Mouse (Mus musculus) left cerebral cortex, postnatal 36 days (tissue): ENCODE measurements around the gene Fancd2. TPM values are rescaled to one million over a fixed set of nuclear protein-coding genes. Genes with fewer than 3 reads are reported as not detected.
A peak's percentile ranks its signal among the peaks of the same experiment; 100 is the strongest.

ENCODE experiments used
- DNase-seq, 2 experiments: peaks; one replicate each; pipeline ENCODE4 v3.0.0; 2021 to 2022; ENCODE audit warnings: low spot score in 2 of 2, mixed read lengths in 1 of 2
- intact Hi-C: fragments of 180-260 bp; cut with DNase I; formaldehyde crosslinking; loops from one replicate; pipeline ENCODE4 v1.15.1; 2025
- total RNA-seq, 2 experiments: library from RNA; stranded (reverse); gene quantifications; 2 replicates each; pipeline ENCODE4 v1.2.3; 2021

Fancd2 gene
- total RNA-seq, 2 experiments from 2014 or later = 1.5 to 3.3 TPM

- intact Hi-C loops = loop anchor here (5.0 kb wide), 1 partner anchor 71 kb away; the partner anchor contains the start of genes Emc3 and Fancd2
- DNase-seq = no peak
Observed at GRCm38 (mm10) chr6:113602821-113603220, 71.3 kb downstream of the Fancd2 start.

GRCm38 (mm10) chr6:113603993-113604392 lies 72.5 kb downstream of the Fancd2 start:
- intact Hi-C loops = loop anchor here (5.0 kb wide), 1 partner anchor 72 kb away; the partner anchor contains the start of genes Emc3 and Fancd2
- no peak for DNase-seq

DNA sequence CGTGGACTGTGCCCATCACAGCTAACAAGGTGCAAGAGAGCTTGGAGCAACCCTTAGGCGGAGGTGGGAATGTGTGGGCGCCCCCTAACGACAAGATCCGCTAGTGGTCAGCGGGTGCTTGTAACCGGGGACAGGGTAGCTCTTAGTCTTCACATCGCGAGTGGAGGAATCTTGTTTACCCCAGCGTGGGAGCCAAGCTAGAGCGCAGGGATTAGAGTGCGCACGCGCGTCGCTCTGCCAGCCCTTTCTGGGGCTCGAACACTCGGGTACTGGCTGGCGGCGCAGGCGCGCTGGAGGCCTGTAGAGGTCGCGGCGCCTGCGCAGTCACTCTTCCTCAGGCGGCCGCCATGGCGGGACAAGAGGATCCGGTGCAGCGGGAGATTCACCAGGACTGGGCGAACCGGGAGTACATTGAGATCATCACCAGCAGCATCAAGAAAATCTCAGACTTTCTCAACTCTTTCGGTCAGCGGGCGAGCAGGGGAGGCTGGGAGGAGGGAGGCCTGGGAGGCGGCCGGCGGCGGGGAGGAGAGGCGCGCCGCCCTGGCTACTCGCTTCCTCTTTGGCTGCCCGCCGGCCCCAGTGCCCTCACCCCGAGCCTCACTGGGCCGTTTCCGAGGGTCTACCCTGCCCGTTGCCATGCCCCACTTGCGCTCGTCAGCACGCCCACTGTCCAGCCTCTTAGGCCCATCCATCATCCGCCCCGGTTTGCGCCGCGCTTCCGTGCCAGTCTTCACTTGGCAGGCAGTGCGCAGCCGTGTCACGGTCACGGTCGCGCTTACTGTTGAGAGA lies 73.1 kb downstream of the Fancd2 start, which contains the start of gene Brk1:
TSS of gene Brk1 (plus strand) at position 341 of the 792 bp plus-strand sequence.
- DNase-seq = peak; percentile 90
- intact Hi-C loops = loop anchor here (5.0 kb wide), 2 partner anchors 72 to 102 kb away; partner anchors contain the start of genes Emc3, Fancd2 and Prrt3

DNA sequence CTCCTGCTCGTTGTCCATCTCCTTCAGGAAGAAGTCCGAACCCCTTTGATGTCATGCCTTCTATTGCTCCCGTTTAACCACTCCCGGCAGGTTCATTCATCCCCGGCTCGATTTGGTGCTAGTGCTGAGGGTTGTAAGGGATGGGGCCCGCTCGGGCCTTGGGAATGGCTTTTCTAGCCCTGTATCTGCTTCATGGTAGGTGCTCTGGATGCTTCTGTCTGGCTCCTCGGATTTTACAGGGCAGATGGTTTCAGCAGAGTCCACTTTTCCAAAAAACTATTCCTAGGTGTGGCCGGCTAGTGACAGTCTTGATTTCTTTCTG lies 73.7 kb downstream of the Fancd2 start:
- intact Hi-C loops = loop anchor here (5.0 kb wide), 1 partner anchor 103 kb away; the partner anchor contains the start of gene Prrt3
- DNase-seq = no peak

GRCm38 (mm10) chr6:113608871-113609270 lies 77.4 kb downstream of the Fancd2 start:
- no peak for DNase-seq

GRCm38 (mm10) chr6:113609293-113609692 lies 77.8 kb downstream of the Fancd2 start:
- intact Hi-C loops = loop anchor here (5.0 kb wide), 1 partner anchor 107 kb away; the partner anchor contains the start of gene Prrt3
- DNase-seq = no peak

More at GRCm38 (mm10) chr6:113608871-113609270, 77.4 kb downstream of the Fancd2 start:
- intact Hi-C loops = loop anchor here (5.0 kb wide), 1 partner anchor 107 kb away; the partner anchor contains the start of gene Prrt3

DNA sequence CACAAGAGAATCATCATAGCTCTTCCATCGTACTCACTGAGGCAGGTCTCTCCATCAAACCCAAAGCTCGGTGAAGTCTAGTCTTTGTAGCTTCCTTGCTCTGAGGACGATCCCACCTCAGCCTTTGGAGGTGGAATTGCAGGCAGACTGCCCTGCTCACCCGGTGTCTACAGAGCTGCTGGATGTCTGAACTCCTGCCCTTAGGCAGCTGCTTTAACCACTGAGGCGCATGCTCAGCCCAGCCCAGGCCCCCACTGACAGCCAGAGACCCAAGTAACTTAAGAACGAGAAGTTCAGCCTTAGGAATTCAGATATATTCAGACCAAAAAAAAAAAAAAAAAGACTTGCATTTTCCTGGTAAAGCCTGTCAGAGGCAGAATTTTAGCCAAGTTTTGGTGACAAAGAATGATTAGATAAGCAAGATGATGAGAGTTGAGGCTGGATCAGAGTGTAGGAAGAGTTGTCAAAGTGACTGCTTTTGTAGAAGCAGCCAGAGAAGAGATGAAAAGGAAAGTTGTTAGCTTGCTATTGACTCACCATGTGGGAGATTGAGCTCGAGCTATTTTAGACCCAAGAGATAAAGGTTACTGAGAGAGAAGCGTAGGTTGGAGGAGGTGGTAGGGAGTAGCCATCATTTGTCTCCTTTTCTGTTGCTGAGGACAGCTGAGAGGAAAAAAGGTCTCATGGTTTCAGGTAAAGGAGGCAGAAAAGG lies 80.9 kb downstream of the Fancd2 start:
- peak in 1 of 2 experiments; percentile 34 for DNase-seq
- intact Hi-C loops = loop anchor here (2.0 kb wide), 1 partner anchor 36 kb away; no protein-coding TSS in a partner anchor

- intact Hi-C loops = no loop called here
- DNase-seq = peak in 1 of 2 experiments; percentile 36
Observed at GRCm38 (mm10) chr6:113614152-113614551, 82.7 kb downstream of the Fancd2 start.

DNA sequence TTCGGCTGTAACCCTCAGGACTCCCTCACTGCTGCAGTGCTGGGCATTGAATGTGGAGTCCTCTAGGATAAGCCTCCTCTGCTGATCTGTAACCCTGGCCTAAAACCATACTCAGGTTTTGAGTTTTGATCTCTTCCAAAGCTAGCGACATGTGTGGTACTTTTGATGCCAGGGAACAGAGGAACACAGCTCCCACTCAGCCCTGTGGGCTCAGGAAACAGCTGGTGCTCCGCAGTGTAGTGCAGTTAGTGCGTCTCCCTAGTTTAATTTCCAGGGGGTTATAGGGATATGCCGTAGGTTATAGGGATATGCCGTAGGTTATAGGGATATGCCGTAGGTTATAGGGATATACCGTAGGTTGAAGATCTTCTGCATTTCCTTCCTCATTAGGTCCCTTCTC lies 83.5 kb downstream of the Fancd2 start:
- intact Hi-C loops = no loop called here
- peak in 1 of 2 experiments; percentile 35 for DNase-seq

DNA sequence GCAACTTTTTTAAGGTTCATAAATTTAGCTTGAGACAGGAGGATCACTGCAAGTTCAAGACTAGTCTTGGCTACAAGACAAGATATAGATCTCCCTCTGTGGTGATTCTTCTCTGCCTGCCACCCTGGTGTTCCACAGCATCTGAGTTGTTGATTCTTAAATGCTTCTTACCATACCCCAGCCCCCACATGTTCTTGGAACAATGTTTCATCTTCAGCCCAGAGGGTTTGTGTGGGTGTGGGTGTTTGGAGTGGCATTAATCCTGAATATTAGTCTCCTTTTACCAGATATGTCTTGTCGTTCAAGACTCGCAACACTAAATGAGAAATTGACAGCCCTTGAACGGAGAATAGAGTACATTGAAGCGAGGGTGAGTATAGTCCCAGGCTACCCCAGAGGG lies 84.0 kb downstream of the Fancd2 start:
- DNase-seq = no peak
- intact Hi-C loops = no loop called here

DNA sequence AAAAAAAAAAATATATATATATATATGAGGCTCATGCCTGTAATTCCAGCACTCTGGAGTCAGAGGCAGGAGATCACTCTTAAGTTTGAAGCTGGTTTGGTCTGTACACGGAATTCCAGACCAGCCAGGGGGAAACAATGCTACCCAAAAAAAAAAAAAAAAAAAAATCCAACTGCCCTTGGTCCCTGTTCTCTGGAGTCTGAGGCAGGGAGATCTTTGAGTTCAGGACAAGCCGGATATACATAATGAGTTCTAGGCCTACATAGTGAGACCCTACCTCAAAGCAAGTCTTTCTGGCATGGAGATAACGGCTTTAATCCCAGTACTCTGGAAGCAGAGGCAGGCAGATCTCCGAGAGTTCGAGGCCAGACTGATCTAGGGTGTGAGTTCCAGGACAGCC lies 91.9 kb downstream of the Fancd2 start:
- intact Hi-C loops = loop anchor here (5.0 kb wide), 1 partner anchor 121 kb away; the partner anchor contains the start of gene Prrt3

DNA sequence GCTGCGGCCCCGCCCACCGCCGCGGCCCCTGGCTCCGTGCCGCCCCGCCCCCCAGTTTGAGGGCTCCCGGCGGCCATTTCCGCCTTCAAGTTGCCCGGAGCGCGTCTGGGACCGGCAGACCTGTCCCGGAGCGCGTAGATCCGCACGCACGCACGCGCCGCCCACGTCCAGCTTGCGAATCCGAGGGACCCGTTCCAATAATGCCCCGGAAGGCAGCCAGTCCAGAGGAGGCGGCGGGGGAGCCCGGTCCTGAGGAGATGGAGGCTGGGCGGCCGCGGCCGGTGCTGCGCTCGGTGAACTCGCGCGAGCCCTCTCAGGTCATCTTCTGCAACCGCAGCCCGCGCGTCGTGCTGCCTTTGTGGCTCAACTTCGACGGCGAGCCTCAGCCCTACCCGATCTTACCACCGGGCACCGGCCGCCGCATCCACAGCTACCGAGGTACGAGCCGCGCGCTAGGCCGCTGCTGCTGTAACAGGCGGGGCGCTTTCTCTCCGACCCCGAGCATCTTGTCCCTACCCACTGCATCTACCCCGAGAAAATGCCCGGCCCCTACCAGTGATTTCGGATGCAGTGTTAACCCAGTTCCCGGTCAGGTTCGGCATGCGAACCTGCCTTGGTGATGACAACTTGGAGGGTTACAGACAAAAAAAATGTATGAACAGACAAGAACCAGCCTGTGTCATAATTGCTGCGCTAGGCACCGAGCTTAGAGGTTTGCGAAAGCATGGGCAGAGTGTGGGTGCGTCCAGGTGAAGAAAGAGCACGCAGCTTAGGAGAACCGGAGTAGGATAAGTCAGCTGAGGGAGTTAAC lies 92.7 kb downstream of the Fancd2 start, which contains the start of gene Vhl:
TSS of gene Vhl (plus strand) at position 19 of the 811 bp plus-strand sequence.
- peak; percentile 88 to 89 for DNase-seq
- intact Hi-C loops = loop anchor here (5.0 kb wide), 1 partner anchor 122 kb away; the partner anchor contains the start of gene Prrt3

More for the DNA sequence above, 91.9 kb downstream of the Fancd2 start:
- DNase-seq = no peak

DNA sequence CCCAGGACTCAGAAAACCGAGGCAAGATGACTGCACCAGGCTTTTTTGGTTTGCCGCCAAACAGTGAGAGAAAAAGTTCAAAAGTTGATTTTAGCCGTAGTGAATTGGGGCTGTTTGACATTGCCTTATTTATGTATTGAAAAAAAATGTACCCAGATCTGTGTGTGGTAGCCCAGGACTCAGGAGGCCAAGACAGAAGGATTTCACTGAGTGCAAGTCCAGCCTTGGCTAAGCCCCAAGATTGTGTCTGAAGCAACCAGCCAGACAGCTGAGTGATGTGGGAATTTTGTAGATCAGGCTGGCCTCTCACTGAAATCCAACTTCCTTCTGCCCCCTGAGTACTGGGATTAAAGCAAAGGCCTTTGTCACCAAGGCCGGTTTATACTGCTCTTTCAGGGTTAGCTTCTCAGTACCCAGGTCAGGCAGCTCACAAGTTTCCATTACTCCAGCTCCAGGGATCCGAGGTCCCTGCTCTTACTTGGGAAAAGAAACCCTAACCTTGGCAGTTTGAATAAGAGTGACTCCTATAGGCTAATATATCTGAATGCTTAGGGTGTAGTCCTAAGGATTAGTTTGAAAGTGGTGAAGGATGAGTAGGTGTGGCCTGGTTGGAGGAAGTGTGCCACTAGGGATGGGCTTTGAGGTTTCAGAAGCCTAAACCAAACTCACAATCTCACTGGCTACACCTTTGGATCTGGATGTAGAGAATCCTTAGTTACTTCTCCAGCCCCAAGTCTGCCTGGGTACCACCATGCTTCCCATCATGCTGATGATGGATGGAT lies 93.7 kb downstream of the Fancd2 start:
- no peak for DNase-seq
- intact Hi-C loops = loop anchor here (5.0 kb wide), 1 partner anchor 123 kb away; the partner anchor contains the start of gene Prrt3

DNA sequence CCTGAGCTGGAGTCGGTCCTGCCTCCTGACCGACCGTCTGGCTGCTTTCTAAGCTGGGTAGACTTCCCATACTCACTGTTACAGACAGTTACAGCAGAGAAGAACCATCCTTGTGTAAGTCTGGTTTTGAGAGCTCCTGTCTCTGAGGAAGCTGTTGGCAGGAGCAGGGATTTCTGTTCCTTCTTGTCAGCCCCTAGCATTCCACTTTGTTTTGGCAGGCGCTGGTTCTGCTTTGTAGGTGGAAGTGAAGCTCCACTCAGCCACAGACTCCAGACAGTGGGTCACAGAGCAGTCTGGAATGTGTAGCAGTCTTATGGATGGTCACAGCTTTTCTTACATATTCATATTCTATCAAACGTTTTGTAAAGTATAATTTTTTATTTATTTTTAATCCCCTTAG lies 98.8 kb downstream of the Fancd2 start:
- intact Hi-C loops = no loop called here
- no peak for DNase-seq

GRCm38 (mm10) chr6:113632863-113633262 lies 101.4 kb downstream of the Fancd2 start:
- intact Hi-C loops = no loop called here
- DNase-seq = no peak

- intact Hi-C loops = loop anchor here (5.0 kb wide), 1 partner anchor 59 kb away; the partner anchor contains the start of gene Tatdn2
Observed at GRCm38 (mm10) chr6:113638302-113639040, 107.0 kb downstream of the Fancd2 start, which contains the start of gene Irak2. Gene Irak2 (plus strand): TSS chr6:113638467.

DNA sequence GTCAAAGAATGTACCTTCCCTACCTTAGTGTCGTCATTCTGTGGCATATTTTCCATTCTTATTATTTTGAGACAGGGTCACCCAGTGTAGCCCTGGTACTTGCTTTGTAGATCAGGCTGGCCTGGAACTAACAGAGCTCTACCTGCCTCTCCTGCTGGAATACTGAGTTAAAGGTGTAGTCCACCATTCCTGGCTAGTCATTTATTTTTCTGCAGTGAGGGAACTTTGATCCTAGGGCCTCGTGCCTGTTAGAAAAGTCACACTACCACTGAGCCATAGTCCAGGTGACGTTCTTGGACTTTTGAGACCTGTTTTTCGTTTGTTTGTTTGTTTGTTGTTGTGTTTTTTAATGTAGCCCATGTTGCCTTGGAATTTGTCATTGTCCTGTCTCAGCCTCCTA lies 107.7 kb downstream of the Fancd2 start:
- intact Hi-C loops = loop anchor here (5.0 kb wide), 1 partner anchor 58 kb away; the partner anchor contains the start of gene Tatdn2
- DNase-seq = no peak

More at GRCm38 (mm10) chr6:113638302-113639040, 107.0 kb downstream of the Fancd2 start, which contains the start of gene Irak2:
- peak; percentile 92 to 93 for DNase-seq
